Mouse (Mus musculus) ES-Bruce4 (cell line): ENCODE results near the gene Thpo. TPM values are rescaled to one million over a fixed set of nuclear protein-coding genes. Genes with fewer than 3 reads are reported as not detected.

ENCODE experiments used
- H3K27ac ChIP-seq: 2 replicates; pipeline ENCODE4 v1.5.1; 2012; ENCODE audit warnings: low read length, inconsistent platforms; ENCODE audit not compliant: insufficient read depth
- H3K27me3 ChIP-seq: 2 replicates; pipeline ENCODE4 v1.6.1; 2012; ENCODE audit warnings: mild to moderate bottlenecking, low read length, inconsistent platforms; ENCODE audit not compliant: control insufficient read depth, poor library complexity, insufficient read depth, severe bottlenecking
- H3K36me3 ChIP-seq: 2 replicates; pipeline ENCODE4 v1.6.1; 2012; ENCODE audit warnings: inconsistent platforms, mild to moderate bottlenecking, low read length, moderate library complexity; ENCODE audit not compliant: control insufficient read depth, poor library complexity, insufficient read depth, severe bottlenecking
- H3K4me1 ChIP-seq: one replicate; pipeline ENCODE4 v1.8.1; 2011; ENCODE audit warnings: low read length; ENCODE audit not compliant: control insufficient read depth, insufficient read depth
- H3K4me3 ChIP-seq: 2 replicates; pipeline ENCODE4 v1.5.1; 2011; ENCODE audit warnings: low read depth, mild to moderate bottlenecking, low read length
- H3K9ac ChIP-seq: 2 replicates; pipeline ENCODE4 v1.6.1; 2012; ENCODE audit warnings: low read depth, mild to moderate bottlenecking, inconsistent platforms; ENCODE audit not compliant: poor library complexity, severe bottlenecking
- H3K9me3 ChIP-seq: replicated peaks from 2 replicates; pipeline ENCODE4 v1.6.1; 2012; ENCODE audit warnings: mild to moderate bottlenecking, low read length, inconsistent platforms; ENCODE audit not compliant: control insufficient read depth, poor library complexity, insufficient read depth, severe bottlenecking
- CTCF ChIP-seq: IDR thresholded peaks from one replicate; pipeline ENCODE4 v1.8.1; 2011; ENCODE audit warnings: low read depth, low read length
- EP300 ChIP-seq: IDR thresholded peaks from 2 replicates; pipeline ENCODE4 v1.6.1; 2011; ENCODE audit warnings: low read depth, low read length; ENCODE audit not compliant: insufficient read depth
- POLR2A ChIP-seq: IDR thresholded peaks from one replicate; pipeline ENCODE4 v1.8.1; 2011; ENCODE audit warnings: low read length; ENCODE audit not compliant: insufficient read depth
- polyA plus RNA-seq: library from polyadenylated mRNA; stranded (reverse); fragments of >200 nt; gene quantifications from 2 replicates; pipeline ENCODE4 v1.2.4, GENCODE M21; 2011; ENCODE audit warnings: low read depth; ENCODE audit not compliant: missing spikeins, insufficient read depth, insufficient read length

Gene Thpo
- polyA plus RNA-seq, 1 experiment = 4.6 TPM

DNA sequence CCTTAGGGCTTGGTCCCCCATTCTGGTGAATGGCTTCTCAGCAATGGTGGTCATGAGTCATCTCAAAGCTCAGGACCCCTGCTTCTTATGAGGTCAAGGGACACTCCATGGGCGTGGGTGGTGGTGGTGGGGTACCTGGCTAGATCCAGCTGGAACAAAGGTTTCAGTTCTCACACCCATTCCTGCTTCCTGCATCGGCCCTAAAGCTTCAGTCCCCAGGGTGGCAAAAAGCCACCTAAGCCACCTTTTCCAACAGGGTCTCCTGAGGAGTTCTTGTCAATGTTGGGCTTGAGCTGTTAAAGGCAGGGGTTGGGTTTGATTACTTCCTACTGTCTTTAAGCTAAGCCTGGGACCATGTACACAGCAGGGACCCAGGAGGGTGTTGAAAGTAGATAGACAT, 19.1 kb downstream of the Thpo start:
- Histone ChIP-seq H3K27ac (peak overlapping the region; percentile 60), H3K4me1 (peaks cover 5% of the 10 kb centered on the region), H3K36me3 (peaks cover 9% of the 10 kb centered on the region; the same call in 1 of the 2 replicates), H3K27me3 (no peaks in the 10 kb centered on the region), H3K9me3 (no peaks in the 10 kb centered on the region), H3K4me3 (peak overlapping the region; percentile 97), H3K9ac (peak overlapping the region; percentile 77)
- TF ChIP-seq EP300 = no peak
- TF ChIP-seq POLR2A = no peak
- no peak for TF ChIP-seq CTCF

DNA sequence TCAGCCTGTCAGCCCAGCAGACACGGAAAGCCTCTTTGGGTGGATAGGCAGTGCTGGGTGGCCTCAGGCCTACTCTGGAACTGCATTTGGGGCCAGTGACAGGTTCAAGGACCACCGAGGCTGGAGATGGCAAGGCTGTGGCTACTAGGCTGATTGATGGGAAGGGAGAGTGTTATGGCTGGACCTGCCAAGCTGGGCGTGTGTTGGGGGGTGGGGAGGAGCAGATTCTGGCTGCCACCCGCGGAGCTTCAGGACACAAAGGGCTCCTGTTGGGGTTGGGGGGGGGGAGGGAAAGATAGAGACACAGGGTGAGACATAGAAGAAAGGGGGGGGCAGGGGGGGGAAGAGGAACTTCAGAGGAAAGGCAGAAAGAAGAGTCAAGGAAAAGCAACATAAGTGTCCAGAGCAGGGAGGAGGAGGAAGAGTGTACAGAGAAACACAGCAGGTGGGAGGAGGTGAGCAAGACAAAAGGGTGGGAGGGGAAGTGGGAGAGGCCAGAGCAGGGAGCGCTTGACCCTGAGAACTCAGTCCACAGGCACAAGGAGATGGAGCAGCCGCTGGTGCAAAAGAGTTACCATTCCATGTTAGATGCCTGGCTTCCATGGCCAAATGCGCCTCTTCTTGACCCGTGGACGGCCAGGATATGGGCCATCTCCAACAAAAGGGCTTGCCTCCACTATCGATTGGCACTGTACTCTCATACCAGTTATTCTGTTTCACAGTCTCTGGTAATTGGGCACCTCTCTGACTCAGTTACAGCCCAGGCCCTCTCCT, 19.8 kb downstream of the Thpo start:
- Histone ChIP-seq H3K27ac (peak overlapping the region; percentile 60; the same call in 1 of the 2 replicates), H3K27me3 (no peaks in the 10 kb centered on the region), H3K36me3 (0 out of 2 replicates have a peak, but pooled peaks cover 2% of the 10 kb centered on the region), H3K9me3 (no peaks in the 10 kb centered on the region), H3K4me3 (peak overlapping the region; percentile 97), H3K9ac (peak overlapping the region; percentile 77), H3K4me1 (peaks cover 5% of the 10 kb centered on the region)
- 0 out of 2 replicates have a peak, but pooled peaks have one; percentile 30 for TF ChIP-seq EP300
- no peak for TF ChIP-seq CTCF
- no peak for TF ChIP-seq POLR2A

DNA sequence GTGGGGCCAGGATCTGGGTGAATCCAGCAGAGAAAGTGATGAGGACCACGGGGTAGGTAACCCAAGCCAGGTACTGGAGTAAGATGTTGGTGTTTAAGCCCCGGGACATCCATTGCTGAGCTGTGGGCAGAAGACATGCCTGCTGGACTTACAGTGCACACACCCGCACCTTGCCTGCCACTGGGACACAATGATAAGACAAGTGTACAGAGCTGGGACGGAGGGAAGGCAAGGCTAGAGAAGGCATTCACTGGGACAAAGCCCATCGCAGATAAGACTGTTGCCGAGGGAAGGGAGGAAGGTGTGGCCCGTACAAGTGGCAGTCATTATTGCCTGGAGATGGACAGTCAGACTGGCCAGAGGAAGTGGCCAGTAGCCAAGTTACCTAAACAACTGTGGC, 21.4 kb downstream of the Thpo start:
- H3K36me3 ChIP-seq = 0 out of 2 replicates have a peak, but pooled peaks cover 2% of the 10 kb centered on the region

DNA sequence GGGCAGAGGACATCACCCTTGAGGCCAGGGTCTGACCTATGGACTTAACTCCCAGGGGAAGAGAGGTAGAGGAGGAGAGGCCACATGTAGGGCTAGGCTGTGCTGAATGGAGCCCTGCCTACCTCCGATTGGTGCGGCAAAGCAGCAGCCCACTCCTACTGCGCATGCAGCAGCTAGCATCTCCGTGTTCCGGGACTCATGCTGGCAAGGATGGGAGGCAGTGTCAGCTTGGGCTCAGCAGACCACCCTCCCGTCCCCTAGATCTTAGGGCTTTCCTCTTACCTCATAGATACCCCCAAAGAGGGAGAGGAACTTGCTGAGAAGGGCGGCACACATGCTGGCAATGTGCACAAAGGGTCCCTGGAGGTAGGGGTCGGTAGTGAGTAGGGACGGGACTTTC, 22.1 kb downstream of the Thpo start:
- Histone ChIP-seq H3K27ac (no peak overlapping the region), H3K9me3 (no peaks in the 10 kb centered on the region), H3K9ac (no peak overlapping the region), H3K36me3 (0 out of 2 replicates have a peak, but pooled peaks cover 2% of the 10 kb centered on the region), H3K4me3 (no peak overlapping the region), H3K27me3 (no peaks in the 10 kb centered on the region), H3K4me1 (peaks cover 5% of the 10 kb centered on the region)
- TF ChIP-seq POLR2A (no peak), CTCF (peak; percentile 13)

More for the DNA sequence above, 21.4 kb downstream of the Thpo start:
- H3K9me3 ChIP-seq = no peaks in the 10 kb centered on the region
- no peak overlapping the region for H3K27ac ChIP-seq
- H3K4me3 ChIP-seq = no peak overlapping the region
- peaks cover 5% of the 10 kb centered on the region for H3K4me1 ChIP-seq
- no peak for TF ChIP-seq POLR2A
- TF ChIP-seq EP300 = no peak
- no peak for TF ChIP-seq CTCF
- no peak overlapping the region for H3K9ac ChIP-seq
- no peaks in the 10 kb centered on the region for H3K27me3 ChIP-seq

DNA sequence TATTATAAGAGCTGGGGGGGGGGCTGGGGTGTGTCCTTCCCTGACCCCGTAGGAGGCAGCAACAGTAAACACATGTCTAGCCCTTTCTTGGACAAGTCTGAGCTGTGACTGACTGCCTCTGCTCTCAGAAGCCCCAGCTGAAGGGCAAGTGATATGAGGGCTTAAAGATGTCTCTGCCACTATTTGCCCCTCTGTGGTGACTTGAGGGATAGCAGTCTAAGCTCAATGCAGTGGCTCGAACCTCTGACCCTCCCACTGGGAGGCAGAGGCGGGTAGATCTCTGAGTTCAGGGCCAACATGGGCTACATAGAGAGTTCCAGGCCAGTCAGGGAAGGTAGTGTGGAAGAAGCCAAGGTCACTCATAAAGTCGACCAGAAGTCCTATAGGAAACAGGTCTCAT, 23.5 kb downstream of the Thpo start:
- TF ChIP-seq EP300 (no peak), CTCF (peak; percentile 18)
- no peak overlapping the region for H3K4me3 ChIP-seq
- no peaks in the 10 kb centered on the region for H3K9me3 ChIP-seq
- H3K9ac ChIP-seq = no peak overlapping the region
- H3K27me3 ChIP-seq = no peaks in the 10 kb centered on the region
- 0 out of 2 replicates have a peak, but pooled peaks cover 3% of the 10 kb centered on the region for H3K36me3 ChIP-seq
- peaks cover 5% of the 10 kb centered on the region for H3K4me1 ChIP-seq
- H3K27ac ChIP-seq = no peak overlapping the region

DNA sequence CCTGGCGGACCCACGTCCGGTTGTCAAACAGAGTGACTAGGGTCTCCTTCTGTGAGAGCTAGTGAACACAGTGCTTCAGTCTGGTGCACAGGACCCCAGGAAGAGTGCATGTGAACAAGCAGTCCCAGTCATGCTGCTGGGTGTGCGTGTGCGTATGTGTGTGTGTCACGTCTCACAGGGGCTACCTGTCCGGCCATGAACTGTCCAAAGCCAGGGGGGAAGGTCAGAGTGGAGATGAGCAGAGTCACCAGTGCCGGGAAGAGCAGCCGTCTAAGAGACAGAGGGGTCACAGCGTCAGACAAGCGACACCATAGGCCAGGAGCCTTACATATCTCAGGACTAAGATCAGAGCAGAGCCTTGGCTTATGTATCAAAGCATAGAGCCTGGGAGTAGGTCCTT, 23.9 kb downstream of the Thpo start:
- H3K4me1 ChIP-seq = peaks cover 5% of the 10 kb centered on the region
- no peak overlapping the region for H3K27ac ChIP-seq
- H3K9me3 ChIP-seq = no peaks in the 10 kb centered on the region
- no peak overlapping the region for H3K9ac ChIP-seq
- TF ChIP-seq CTCF = no peak
- no peak for TF ChIP-seq POLR2A
- no peak for TF ChIP-seq EP300
- H3K4me3 ChIP-seq = no peak overlapping the region
- H3K36me3 ChIP-seq = 0 out of 2 replicates have a peak, but pooled peaks cover 7% of the 10 kb centered on the region
- no peaks in the 10 kb centered on the region for H3K27me3 ChIP-seq
